Mouse (Mus musculus): ENCODE measurements at regions not wholly inside any gene's neighbourhood (a gene's known extent, or its start where the extent isn't known, plus 50 kb on each side); places are given as distances from the start of the nearest gene placed in this dataset.
A peak's percentile ranks its signal among the peaks of the same experiment; 100 is the strongest.

DNA sequence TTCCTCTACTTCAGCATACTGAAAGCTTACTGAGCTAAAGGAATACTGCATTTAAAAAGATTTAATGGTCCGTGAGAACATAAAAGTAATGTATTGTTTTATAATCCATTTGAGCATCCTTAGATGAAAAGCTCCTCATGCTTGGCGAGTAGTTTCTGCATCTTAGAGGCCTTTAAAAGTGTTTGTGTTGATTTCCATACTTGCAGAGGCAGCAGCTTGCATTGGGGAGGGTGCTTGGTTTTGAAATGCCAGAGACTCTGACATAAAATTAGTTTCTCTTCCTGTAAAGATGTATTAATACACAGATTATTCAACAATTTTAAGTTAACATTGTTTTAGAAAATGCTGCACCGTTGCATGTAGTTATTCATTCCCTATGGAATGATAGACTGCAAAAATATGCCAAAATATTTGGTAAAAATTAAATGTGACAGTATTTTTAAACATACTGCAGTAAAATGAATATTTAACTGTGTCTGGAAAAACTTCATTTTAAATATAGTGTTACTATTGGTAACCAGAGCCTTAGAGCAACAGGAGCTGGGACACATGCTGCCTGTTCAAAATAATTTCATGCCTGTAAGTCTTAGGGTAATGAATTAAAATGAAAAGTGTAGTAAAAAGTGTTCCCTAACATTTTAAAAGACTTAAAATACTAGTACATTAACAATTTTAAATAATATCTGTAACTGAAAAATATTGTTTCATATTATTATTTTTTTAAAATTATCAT, 234.7 kb upstream of the Gm10800 start:
- ATAC-seq (ENCODE audit: low FRiP score, low TSS enrichment) (no peak), DNase-seq (peak; percentile 0)
- Histone ChIP-seq H3K4me3 (replicated peaks; ENCODE audit: low read depth, low read length) (no peak overlapping the region), H3K36me3 (ENCODE audit: control insufficient read depth, insufficient read depth, low read length) (no peaks in the 10 kb centered on the region), H3K9ac (replicated peaks; ENCODE audit: low read length) (no peak overlapping the region), H3K27me3 (ENCODE audit: control insufficient read depth, insufficient read depth, low read length) (no peaks in the 10 kb centered on the region), H3K4me1 (ENCODE audit: control insufficient read depth, insufficient read depth, low read length) (no peaks in the 10 kb centered on the region), H3K9me3 (ENCODE audit: control insufficient read depth, low read length) (no peaks in the 10 kb centered on the region), H3K4me2 (ENCODE audit: low read length) (no peak overlapping the region), H3K27ac (replicated peaks; ENCODE audit: low read depth, low read length) (no peak overlapping the region)
- WGBS, result 38% methylated on average over 3 of the region's 3 CpGs

Data from midbrain, embryonic 14.5 days (tissue).